Mouse (Mus musculus) bone marrow macrophage, adult 2 months (primary cell): ENCODE measurements around the gene Ifng. TPM values are rescaled to one million over a fixed set of nuclear protein-coding genes. Genes with fewer than 3 reads are reported as not detected.

ENCODE experiments used
- H3K27ac ChIP-seq: 2 replicates; pipeline ENCODE4 v1.5.1; 2012; ENCODE audit warnings: low read depth, low read length; ENCODE audit not compliant: insufficient read depth
- H3K4me1 ChIP-seq: 2 replicates; pipeline ENCODE4 v1.6.1; 2012; ENCODE audit warnings: low read length; ENCODE audit not compliant: control insufficient read depth, insufficient read depth
- H3K4me3 ChIP-seq: 2 replicates; pipeline ENCODE4 v1.5.1; 2012; ENCODE audit warnings: mild to moderate bottlenecking, low read length, moderate library complexity; ENCODE audit not compliant: insufficient read depth
- CTCF ChIP-seq: IDR thresholded peaks from 2 replicates; pipeline ENCODE4 v1.5.1; 2012; ENCODE audit warnings: low read depth, mild to moderate bottlenecking, low read length, moderate library complexity
- POLR2A ChIP-seq: IDR thresholded peaks from 2 replicates; pipeline ENCODE4 v1.6.1; 2012; ENCODE audit warnings: mild to moderate bottlenecking, low read depth, low read length, borderline replicate concordance
- polyA plus RNA-seq: library from polyadenylated mRNA; stranded (reverse); fragments of >200 nt; gene quantifications from 2 replicates; pipeline ENCODE4 v1.2.4, GENCODE M21; 2012; ENCODE audit not compliant: missing spikeins, insufficient read depth, insufficient read length

Gene Ifng
- polyA plus RNA-seq, 1 experiment, result not detected

DNA sequence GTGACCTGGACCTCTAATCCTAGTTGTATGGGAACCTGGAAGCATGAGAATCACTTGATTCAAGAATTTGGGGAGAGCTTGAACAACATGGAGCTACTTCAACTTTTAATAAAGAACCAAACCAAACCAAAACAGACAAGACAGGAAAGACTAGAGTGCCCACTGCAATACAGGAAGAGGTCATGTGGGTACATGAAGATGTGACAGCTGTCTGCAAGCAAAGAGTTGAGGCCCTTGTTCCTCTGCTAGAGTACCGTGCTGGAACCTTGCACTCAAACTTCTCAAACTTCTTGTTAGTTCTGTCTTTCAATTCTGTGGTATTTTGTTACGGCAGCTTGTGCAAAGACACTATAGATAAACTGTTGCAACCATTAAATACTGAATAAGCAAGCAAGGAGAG lies 36.5 kb downstream of the Ifng start:
- TF ChIP-seq CTCF (no peak), POLR2A (no peak)
- no peak overlapping the region for H3K27ac ChIP-seq
- no peak overlapping the region for H3K4me3 ChIP-seq
- H3K4me1 ChIP-seq, result no peaks in the 10 kb centered on the region

- Histone ChIP-seq H3K4me3 (no peak overlapping the region), H3K4me1 (no peaks in the 10 kb centered on the region), H3K27ac (no peak overlapping the region)
- TF ChIP-seq CTCF, result no peak
- TF ChIP-seq POLR2A, result no peak
These were observed 38.4 kb downstream of the Ifng start for GRCm38 (mm10) chr10:118479244-118479643.

GRCm38 (mm10) chr10:118480118-118480517 lies 39.3 kb downstream of the Ifng start:
- Histone ChIP-seq H3K4me3 (no peak overlapping the region), H3K4me1 (no peaks in the 10 kb centered on the region), H3K27ac (no peak overlapping the region)
- TF ChIP-seq POLR2A (no peak), CTCF (no peak)

DNA sequence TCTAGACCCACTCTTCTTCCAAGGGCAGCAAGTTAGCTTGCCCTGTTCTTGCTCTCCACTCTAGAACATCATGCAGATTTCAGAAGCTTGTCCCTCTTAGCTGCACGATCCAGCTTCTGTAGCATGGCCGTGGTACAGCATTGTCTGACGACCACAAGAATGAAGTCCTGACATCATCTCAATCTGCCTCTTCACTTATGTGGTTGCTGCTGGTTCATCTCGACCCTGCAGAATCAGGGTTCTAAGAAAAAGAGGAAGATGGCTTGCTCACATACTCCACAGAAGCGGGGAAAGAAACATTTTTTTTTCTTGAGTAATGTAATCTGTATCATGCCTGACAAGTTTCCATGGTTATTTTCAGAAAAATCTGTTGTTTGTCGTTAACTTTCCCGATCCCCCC lies 39.9 kb downstream of the Ifng start:
- Histone ChIP-seq H3K27ac (no peak overlapping the region), H3K4me3 (no peak overlapping the region), H3K4me1 (no peaks in the 10 kb centered on the region)
- TF ChIP-seq POLR2A, result no peak
- TF ChIP-seq CTCF, result no peak

DNA sequence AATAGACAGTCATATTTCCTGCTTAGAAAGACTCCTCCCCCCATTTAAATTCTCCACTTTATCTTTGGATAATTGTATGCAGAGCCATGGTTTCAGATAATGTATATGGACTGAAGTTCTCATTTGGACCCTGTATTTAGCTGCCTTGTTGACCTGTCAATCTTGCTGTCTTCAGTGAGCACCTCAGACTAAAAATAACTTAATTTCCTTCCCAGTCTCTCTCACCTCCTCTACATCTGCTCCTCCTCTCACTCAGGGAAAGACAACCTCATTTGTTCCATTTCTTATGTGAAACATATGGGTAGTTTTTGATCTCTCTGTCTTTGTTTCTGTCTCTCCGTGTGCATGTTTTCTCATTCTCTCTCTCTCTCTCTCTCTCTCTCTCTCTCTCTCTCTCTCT lies 53.3 kb downstream of the Ifng start:
- no peaks in the 10 kb centered on the region for H3K4me1 ChIP-seq
- H3K27ac ChIP-seq, result no peak overlapping the region
- no peak overlapping the region for H3K4me3 ChIP-seq
- TF ChIP-seq POLR2A (no peak), CTCF (no peak)

- Histone ChIP-seq H3K27ac (no peak overlapping the region), H3K4me1 (no peaks in the 10 kb centered on the region), H3K4me3 (no peak overlapping the region)
- TF ChIP-seq POLR2A (no peak), CTCF (no peak)
These were observed 54.5 kb downstream of the Ifng start for GRCm38 (mm10) chr10:118495362-118495761.

Other genes starting within 250 kb of the Ifng start
- not detected in 2 replicates for gene Il22, start 236.1 kb upstream of the Ifng start, polyA plus RNA-seq
- gene Gm32717, start 200.3 kb upstream of the Ifng start, polyA plus RNA-seq, result not detected in 2 replicates
- not detected in 2 replicates for gene Gm32802, start 182.4 kb upstream of the Ifng start, polyA plus RNA-seq
- not detected in 2 replicates for gene Iltifb, start 146.0 kb upstream of the Ifng start, polyA plus RNA-seq
- not detected in 2 replicates for gene Gm9040, start 114.1 kb upstream of the Ifng start, polyA plus RNA-seq
- not detected in 2 replicates for gene Gm9044, start 108.6 kb upstream of the Ifng start, polyA plus RNA-seq
- gene Gm9045, start 103.2 kb upstream of the Ifng start, polyA plus RNA-seq, result 0.49 TPM in 1 of 2 replicates, not detected in the other
- gene Gm9046, start 97.8 kb upstream of the Ifng start, polyA plus RNA-seq, result not detected in 2 replicates
- not detected in 2 replicates for gene Gm9048, start 92.4 kb upstream of the Ifng start, polyA plus RNA-seq
- gene Gm9049, start 86.9 kb upstream of the Ifng start, polyA plus RNA-seq, result 0.49 TPM in 1 of 2 replicates, not detected in the other